Mouse (Mus musculus) lung, embryonic 15.5 days (tissue): ENCODE results near the gene Kazn. TPM values are rescaled to one million over a fixed set of nuclear protein-coding genes. Genes with fewer than 3 reads are reported as not detected.

Source experiments
- ATAC-seq: fragments of 200-750 bp; cut with Nextera tagmentation; 2 replicates; pipeline ENCODE4 v1.8.0; 2017; ENCODE audit warnings: moderate number of reproducible peaks, borderline replicate concordance; ENCODE audit not compliant: low FRiP score, low TSS enrichment; ENCODE audit errors: extremely low read depth
- H3K27ac ChIP-seq: fragments of 300-500 bp; sonication (generic); 2 replicates; pipeline ENCODE4 v1.5.1; 2015; ENCODE audit warnings: moderate library complexity, mild to moderate bottlenecking, inconsistent platforms
- H3K27me3 ChIP-seq: fragments of 300-500 bp; sonication (generic); 2 replicates; pipeline ENCODE4 v1.6.1; 2015; ENCODE audit warnings: inconsistent platforms
- H3K36me3 ChIP-seq: fragments of 300-500 bp; sonication (generic); 2 replicates; pipeline ENCODE4 v1.6.1; 2015; ENCODE audit warnings: inconsistent platforms
- H3K4me1 ChIP-seq: fragments of 300-500 bp; sonication (generic); 2 replicates; pipeline ENCODE4 v1.6.1; 2015; ENCODE audit warnings: inconsistent platforms
- H3K4me2 ChIP-seq: fragments of 300-500 bp; sonication (generic); 2 replicates; pipeline ENCODE4 v1.6.1; 2015; ENCODE audit warnings: inconsistent platforms, mild to moderate bottlenecking, moderate library complexity
- H3K4me3 ChIP-seq: fragments of 300-500 bp; sonication (generic); 2 replicates; pipeline ENCODE4 v1.5.1; 2015; ENCODE audit warnings: mild to moderate bottlenecking, inconsistent platforms
- H3K9ac ChIP-seq: fragments of 300-500 bp; sonication (generic); 2 replicates; pipeline ENCODE4 v1.6.1; 2015; ENCODE audit warnings: inconsistent platforms
- H3K9me3 ChIP-seq: fragments of 300-500 bp; sonication (generic); 2 replicates; pipeline ENCODE4 v1.6.1; 2016; ENCODE audit warnings: inconsistent platforms
- WGBS: fragments of 180-500 bp; shearing (Covaris S2); methylation state at CpG from one replicate; pipeline ENCODE4 v1.1.7; 2015; 5-methylcytosine and 5-hydroxymethylcytosine counted together
- polyA plus RNA-seq: library from polyadenylated mRNA; unstranded; fragments of >200 nt; fragmentation: Nextera tagmentation; extraction: Ambion mirVana; gene quantifications from 2 replicates; pipeline ENCODE4 v1.2.1, GENCODE M21; 2015

The Kazn gene
- polyA plus RNA-seq, 1 experiment from 2014 or later: 13.6 TPM

DNA sequence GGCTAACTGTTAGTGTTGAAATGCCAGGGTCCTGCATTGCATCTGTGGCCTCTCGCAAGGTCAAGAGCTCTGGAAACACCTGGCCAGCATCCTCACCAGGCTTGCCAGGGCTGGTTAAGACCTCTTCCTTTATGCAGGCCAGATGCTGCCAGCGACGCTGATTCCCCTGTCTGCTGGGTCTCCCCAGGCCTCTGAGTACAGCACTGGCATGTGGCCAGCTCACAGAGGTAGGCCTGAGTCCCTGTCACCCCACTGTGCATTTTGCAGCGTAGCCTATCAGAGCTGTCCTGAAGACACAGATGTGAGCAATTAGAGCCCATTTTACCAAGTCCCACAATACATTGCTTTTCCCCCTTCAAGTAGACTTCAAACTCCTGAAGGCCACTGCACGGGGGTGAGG is 109.0 kb downstream of the Kazn start:
- Histone ChIP-seq H3K4me2 (no peak overlapping the region), H3K9me3 (no peaks in the 10 kb centered on the region), H3K27me3 (no peaks in the 10 kb centered on the region), H3K4me1 (no peaks in the 10 kb centered on the region), H3K27ac (no peak overlapping the region), H3K4me3 (no peak overlapping the region), H3K36me3 (no peaks in the 10 kb centered on the region), H3K9ac (no peak overlapping the region)
- WGBS: 67% methylated on average over 5 of the region's 5 CpGs
- ATAC-seq: no peak

DNA sequence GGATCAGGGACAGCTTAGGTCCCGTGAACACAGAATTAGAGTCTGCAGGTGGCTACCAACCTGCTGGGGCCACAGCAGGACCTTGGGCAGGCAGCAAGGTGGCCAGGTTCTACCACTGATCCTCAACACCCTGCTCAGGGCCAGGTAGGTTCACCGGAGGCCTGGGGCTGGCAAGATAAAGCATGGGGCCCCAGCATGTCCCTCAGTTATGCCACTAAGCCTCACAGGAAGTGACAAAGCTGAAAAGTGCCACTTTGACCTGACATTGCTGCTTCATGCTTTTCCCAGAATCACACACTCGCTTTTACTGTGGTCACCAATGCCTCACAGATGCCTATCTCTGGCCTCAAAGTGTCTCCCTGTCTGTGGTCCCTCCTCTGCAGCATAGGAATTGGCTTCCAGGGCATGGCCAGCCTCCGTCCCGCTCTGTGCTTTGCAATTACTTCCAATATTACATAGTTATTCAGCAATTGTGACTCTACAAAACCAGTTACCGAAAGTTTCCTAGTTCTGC is 111.9 kb downstream of the Kazn start:
- no peak overlapping the region for H3K4me2 ChIP-seq
- H3K9ac ChIP-seq: no peak overlapping the region
- no peaks in the 10 kb centered on the region for H3K27me3 ChIP-seq
- 71% methylated on average over 6 of the region's 6 CpGs for WGBS
- no peak overlapping the region for H3K4me3 ChIP-seq
- ATAC-seq: no peak
- no peaks in the 10 kb centered on the region for H3K4me1 ChIP-seq
- no peak overlapping the region for H3K27ac ChIP-seq
- H3K36me3 ChIP-seq: no peaks in the 10 kb centered on the region
- no peaks in the 10 kb centered on the region for H3K9me3 ChIP-seq

DNA sequence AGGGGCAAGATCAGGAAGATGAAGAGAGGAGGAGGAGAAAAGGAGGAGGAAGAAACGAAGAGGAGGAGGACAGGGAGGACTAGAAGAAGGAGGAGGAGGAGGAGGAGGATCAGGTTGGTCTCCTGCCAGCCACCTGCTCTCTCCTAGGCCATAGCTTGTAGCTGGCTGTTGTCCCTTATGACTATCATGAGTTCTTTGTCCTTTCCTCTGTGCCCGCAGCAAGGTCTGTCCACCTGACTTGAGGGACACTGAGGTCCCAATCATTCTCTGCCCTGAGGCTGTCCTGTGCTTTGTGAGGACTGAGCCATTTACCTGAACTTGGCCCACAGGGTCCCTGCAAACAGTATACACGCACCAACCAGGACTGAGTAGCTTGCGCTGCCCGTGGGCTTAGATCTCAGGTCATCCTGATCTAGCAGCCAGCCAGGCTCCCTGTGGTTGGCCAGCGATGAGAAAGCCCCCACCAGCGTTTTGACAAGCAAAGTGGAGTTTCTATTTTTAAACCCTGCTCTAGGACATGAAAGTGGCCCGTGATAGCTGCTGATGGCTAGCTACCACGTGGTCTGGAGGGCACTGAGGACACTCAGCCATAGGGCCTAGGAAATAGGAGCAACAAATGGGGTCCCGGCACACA is 112.4 kb downstream of the Kazn start:
- Histone ChIP-seq H3K4me3 (no peak overlapping the region), H3K4me1 (no peaks in the 10 kb centered on the region), H3K27ac (no peak overlapping the region), H3K27me3 (no peaks in the 10 kb centered on the region), H3K4me2 (no peak overlapping the region), H3K36me3 (no peaks in the 10 kb centered on the region), H3K9me3 (no peaks in the 10 kb centered on the region), H3K9ac (no peak overlapping the region)
- no peak for ATAC-seq
- 46% methylated on average over 10 of the region's 10 CpGs for WGBS

GRCm38 (mm10) chr4:142121164-142121563 is 118.0 kb downstream of the Kazn start:
- Histone ChIP-seq H3K9ac (no peak overlapping the region), H3K36me3 (no peaks in the 10 kb centered on the region), H3K27ac (no peak overlapping the region), H3K4me1 (no peaks in the 10 kb centered on the region), H3K9me3 (no peaks in the 10 kb centered on the region), H3K4me2 (no peak overlapping the region), H3K27me3 (no peaks in the 10 kb centered on the region), H3K4me3 (no peak overlapping the region)
- 24% methylated on average over 1 of the region's 1 CpGs for WGBS
- ATAC-seq: no peak

- ATAC-seq: no peak
- H3K4me1 ChIP-seq: no peaks in the 10 kb centered on the region
- H3K27ac ChIP-seq: no peak overlapping the region
- H3K9ac ChIP-seq: no peak overlapping the region
- no peaks in the 10 kb centered on the region for H3K36me3 ChIP-seq
- WGBS: 41% methylated on average over 7 of the region's 7 CpGs
- no peaks in the 10 kb centered on the region for H3K27me3 ChIP-seq
- no peak overlapping the region for H3K4me3 ChIP-seq
- no peaks in the 10 kb centered on the region for H3K9me3 ChIP-seq
- no peak overlapping the region for H3K4me2 ChIP-seq
These were observed 120.7 kb downstream of the Kazn start for GRCm38 (mm10) chr4:142118522-142118921.

DNA sequence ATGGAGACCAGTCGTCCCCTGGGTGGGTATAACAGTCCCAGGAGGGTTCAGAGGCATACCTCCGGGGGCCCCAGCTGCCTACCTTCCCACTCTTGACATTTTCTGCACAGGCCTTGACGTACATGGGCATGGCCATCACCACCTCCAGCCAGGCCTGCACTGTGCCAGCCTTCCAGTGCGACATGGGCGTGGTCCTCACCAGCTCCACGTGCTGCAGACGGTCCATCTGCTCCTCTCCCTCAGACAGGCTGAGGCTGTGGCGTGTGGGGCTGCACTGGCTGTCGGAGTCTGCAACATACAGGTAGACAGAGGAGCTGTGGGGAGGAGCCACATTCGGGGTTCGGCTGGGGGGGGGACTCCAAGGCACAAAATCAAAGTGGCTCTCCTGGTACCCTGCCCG is 121.2 kb downstream of the Kazn start:
- Histone ChIP-seq H3K4me2 (no peak overlapping the region), H3K27me3 (no peaks in the 10 kb centered on the region), H3K9me3 (no peaks in the 10 kb centered on the region), H3K4me3 (no peak overlapping the region), H3K9ac (no peak overlapping the region), H3K36me3 (no peaks in the 10 kb centered on the region), H3K27ac (no peak overlapping the region), H3K4me1 (no peaks in the 10 kb centered on the region)
- 81% methylated on average over 12 of the region's 12 CpGs for WGBS
- no peak for ATAC-seq

DNA sequence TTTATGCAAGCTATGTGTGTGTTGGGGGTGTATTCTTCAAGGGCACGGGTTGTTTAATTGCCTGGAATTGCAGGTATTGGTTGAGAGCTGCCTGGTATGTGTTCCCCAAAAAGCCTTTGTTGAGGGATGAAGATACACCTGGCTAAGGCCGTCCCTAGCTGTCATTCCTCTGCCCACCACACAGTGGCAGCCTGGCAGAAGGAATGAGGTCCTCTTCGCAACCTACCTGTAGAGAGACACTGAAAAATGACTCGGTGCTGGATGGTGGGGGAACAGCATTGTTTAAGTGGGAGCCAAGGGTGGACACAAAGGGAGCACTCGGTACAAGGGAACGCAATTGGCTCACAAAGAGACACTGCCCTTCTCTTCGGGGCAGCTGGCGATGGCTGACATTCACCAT is 125.9 kb downstream of the Kazn start:
- 23% methylated on average over 8 of the region's 8 CpGs for WGBS
- H3K4me2 ChIP-seq: no peak overlapping the region
- no peaks in the 10 kb centered on the region for H3K36me3 ChIP-seq
- no peak for ATAC-seq
- no peak overlapping the region for H3K27ac ChIP-seq
- no peaks in the 10 kb centered on the region for H3K9me3 ChIP-seq
- no peaks in the 10 kb centered on the region for H3K27me3 ChIP-seq
- H3K4me3 ChIP-seq: no peak overlapping the region
- H3K9ac ChIP-seq: no peak overlapping the region
- no peaks in the 10 kb centered on the region for H3K4me1 ChIP-seq

GRCm38 (mm10) chr4:142103081-142103671 is 136.0 kb downstream of the Kazn start:
- H3K4me3 ChIP-seq: no peak overlapping the region
- H3K9ac ChIP-seq: no peak overlapping the region

GRCm38 (mm10) chr4:142098303-142098702 is 140.9 kb downstream of the Kazn start:
- H3K4me1 ChIP-seq: peaks cover 28% of the 10 kb centered on the region
- peak overlapping the region; percentile 45 for H3K4me2 ChIP-seq
- H3K36me3 ChIP-seq: no peaks in the 10 kb centered on the region
- H3K9ac ChIP-seq: no peak overlapping the region
- whole genome bisulfite sequencing: 6% methylated on average over 8 of the region's 8 CpGs
- H3K4me3 ChIP-seq: no peak overlapping the region
- no peaks in the 10 kb centered on the region for H3K27me3 ChIP-seq
- ATAC-seq: peak; percentile 19; the same call in 1 of the 2 replicates
- no peaks in the 10 kb centered on the region for H3K9me3 ChIP-seq
- peak overlapping the region; percentile 81 for H3K27ac ChIP-seq

More at GRCm38 (mm10) chr4:142103081-142103671, 136.0 kb downstream of the Kazn start:
- Histone ChIP-seq H3K36me3 (no peaks in the 10 kb centered on the region), H3K27ac (no peak overlapping the region), H3K4me2 (no peak overlapping the region), H3K27me3 (no peaks in the 10 kb centered on the region), H3K4me1 (peaks cover 12% of the 10 kb centered on the region), H3K9me3 (no peaks in the 10 kb centered on the region)
- 40% methylated on average over 12 of the region's 12 CpGs for WGBS
- no peak for ATAC-seq

DNA sequence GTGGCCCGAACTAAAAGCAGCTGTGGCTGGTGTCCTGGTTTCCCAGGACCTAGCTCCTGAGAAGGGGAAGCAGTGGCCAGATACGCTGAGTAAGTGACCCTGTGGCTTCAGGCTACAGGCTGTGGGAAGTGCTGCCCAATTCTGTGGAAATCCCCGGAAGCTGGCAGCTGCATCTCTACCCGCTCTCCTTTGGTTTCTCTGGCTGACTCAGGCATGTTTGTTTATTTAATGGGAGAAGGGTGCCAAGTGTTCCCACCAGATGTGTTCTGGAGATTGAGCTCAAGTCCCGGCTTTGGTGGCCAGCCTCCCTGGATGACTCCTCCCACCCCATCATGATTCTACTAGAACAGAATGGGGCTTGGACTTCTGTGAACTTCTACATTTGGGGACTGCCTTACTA is 141.3 kb downstream of the Kazn start:
- no peaks in the 10 kb centered on the region for H3K27me3 ChIP-seq
- no peak overlapping the region for H3K4me3 ChIP-seq
- ATAC-seq: peak; percentile 86
- no peak overlapping the region for H3K9ac ChIP-seq
- 5% methylated on average over 5 of the region's 5 CpGs for WGBS
- no peaks in the 10 kb centered on the region for H3K9me3 ChIP-seq
- H3K36me3 ChIP-seq: no peaks in the 10 kb centered on the region
- H3K27ac ChIP-seq: peak overlapping the region; percentile 81
- H3K4me2 ChIP-seq: peak overlapping the region; percentile 45
- H3K4me1 ChIP-seq: peaks cover 23% of the 10 kb centered on the region

GRCm38 (mm10) chr4:142095513-142096241 is 143.5 kb downstream of the Kazn start:
- no peaks in the 10 kb centered on the region for H3K36me3 ChIP-seq
- 49% methylated on average over 15 of the region's 15 CpGs for WGBS
- peaks cover 23% of the 10 kb centered on the region for H3K4me1 ChIP-seq
- H3K27me3 ChIP-seq: no peaks in the 10 kb centered on the region
- no peak overlapping the region for H3K4me3 ChIP-seq
- no peaks in the 10 kb centered on the region for H3K9me3 ChIP-seq
- ATAC-seq: no peak
- no peak overlapping the region for H3K4me2 ChIP-seq
- no peak overlapping the region for H3K27ac ChIP-seq
- no peak overlapping the region for H3K9ac ChIP-seq

DNA sequence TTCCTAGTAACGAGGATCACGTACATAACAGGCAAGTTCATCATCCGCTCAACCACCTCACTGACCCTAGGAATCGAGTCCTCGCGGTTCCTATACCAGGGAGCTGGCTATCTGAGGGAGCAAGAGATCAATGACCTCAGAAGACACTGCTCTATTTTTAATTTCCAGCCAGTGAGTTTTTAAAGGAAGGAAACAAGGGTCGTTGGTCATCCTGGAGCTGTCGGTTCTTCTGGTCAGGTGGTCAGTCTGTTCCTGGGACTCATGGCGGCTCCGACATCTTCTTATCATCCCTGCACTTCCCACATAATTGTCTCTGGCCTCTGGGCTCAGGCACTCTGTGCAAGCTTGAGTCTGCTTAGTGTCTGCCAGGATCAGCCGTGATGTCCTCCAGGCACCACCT is 144.8 kb downstream of the Kazn start:
- Histone ChIP-seq H3K4me2 (no peak overlapping the region), H3K9me3 (no peaks in the 10 kb centered on the region), H3K4me3 (no peak overlapping the region), H3K9ac (no peak overlapping the region), H3K36me3 (no peaks in the 10 kb centered on the region), H3K27me3 (no peaks in the 10 kb centered on the region), H3K27ac (no peak overlapping the region), H3K4me1 (peaks cover 23% of the 10 kb centered on the region)
- no peak for ATAC-seq
- WGBS: 70% methylated on average over 11 of the region's 11 CpGs
